Mouse (Mus musculus) heart, adult 2 months (tissue): Measurements from ENCODE around the gene Tmem123.
A peak's percentile ranks its signal among the peaks of the same experiment; 100 is the strongest.

Experiments used
- CTCF ChIP-seq: fragments of 200-600 bp; IDR thresholded peaks from 2 replicates; pipeline ENCODE4 v1.8.1; 2022; ENCODE audit warnings: antibody characterized with exemption, mild to moderate bottlenecking, moderate library complexity
- POLR2A ChIP-seq: fragments of 200-500 bp; IDR thresholded peaks from 2 replicates; pipeline ENCODE4 v1.6.1; 2011; ENCODE audit warnings: mild to moderate bottlenecking, low read depth, low read length, control low read depth; ENCODE audit not compliant: insufficient read depth

DNA sequence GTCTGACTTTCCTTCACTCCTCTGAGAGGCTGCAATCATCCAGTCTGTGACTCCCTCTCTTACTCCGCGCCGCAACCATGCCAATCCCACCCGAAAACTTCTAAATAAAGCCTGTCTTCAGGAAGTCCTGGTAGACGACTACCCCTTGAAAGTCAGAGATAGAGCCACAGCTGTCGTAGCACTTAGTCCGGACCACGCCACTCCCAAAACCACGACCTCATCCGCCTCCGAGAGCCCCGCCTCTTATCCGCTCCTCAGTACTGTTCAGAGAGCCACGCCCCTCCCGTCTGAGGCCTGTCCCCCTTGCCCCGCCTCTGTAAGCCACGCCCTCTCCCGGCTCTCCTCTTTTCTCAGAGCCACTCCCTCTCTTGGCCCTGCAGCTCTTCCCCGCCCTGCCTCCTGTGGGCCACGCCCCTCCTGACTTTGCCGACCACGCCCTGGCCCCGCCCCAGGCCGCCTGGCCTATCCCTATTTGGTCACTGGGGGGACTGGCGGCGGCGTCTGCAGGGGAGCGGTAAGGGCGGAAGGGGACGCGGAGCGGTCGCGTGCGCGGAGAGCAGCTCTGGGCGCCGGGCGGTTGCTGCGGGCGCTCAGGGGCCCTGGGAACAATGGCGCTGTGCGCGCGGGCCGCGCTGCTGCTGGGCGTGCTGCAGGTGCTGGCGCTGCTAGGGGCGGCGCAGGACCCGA, at the start of gene Tmem123:
- TF ChIP-seq POLR2A (peak; percentile 80), CTCF (peak; percentile 61)
